Mouse (Mus musculus) embryo, embryonic 10.5 days (tissue): ENCODE data around the gene Snx5.

ENCODE experiments used
- DNase-seq: peaks from one replicate; pipeline ENCODE4 v3.0.0-alpha.2; 2015; ENCODE audit warnings: low spot score

The Snx5 gene

GRCm38 (mm10) chr2:144270507-144271420, at the start of gene Snx5, which contains the start of gene Mgme1:
TSS of gene Snx5 (minus strand) at chr2:144270906.
TSS of gene Mgme1 (plus strand) at chr2:144270663.
- peak; percentile 95 for DNase-seq

DNA sequence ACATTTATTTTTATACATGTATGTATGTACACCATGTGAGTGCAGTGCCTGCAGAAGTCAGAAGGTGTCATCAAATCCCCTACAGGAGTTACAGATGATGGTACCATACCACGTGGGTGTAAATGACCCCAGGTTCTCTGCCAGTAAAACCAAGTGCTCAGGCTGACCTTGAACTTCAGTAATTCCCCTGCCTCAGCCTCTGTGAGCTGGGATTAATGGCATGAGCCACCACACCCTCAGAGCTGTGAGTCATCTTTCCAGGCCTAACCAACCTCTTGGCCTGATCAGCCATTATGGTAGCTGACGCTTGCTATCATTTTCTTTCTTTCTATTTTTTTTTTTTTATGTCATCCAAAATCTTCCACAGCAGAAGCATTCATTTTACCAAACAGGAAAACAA, 40.7 kb upstream of the Snx5 start:
- no peak for DNase-seq

DNA sequence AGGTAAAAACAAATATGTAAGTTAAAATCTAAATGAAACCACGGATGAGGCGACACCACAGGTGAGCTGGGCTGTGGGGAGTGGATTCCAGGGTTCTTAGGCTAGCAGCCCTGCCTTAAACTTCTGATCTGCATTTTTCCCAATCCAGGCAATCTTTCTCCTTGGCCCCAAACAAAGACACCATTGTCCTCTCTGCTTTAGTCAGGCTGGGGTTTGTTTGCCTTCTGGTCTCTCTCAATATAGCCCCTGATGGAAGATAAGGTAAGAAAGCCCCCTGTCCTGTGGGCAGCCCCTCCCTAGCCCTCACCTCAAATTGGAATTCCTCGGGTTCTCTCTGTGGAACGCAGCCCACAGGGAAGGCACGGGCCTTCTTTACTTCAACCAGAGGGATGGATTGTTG, 39.6 kb upstream of the Snx5 start:
- DNase-seq = peak; percentile 26

- DNase-seq = no peak
Measured at GRCm38 (mm10) chr2:144308561-144308960, 37.9 kb upstream of the Snx5 start.

GRCm38 (mm10) chr2:144305721-144306294, 35.1 kb upstream of the Snx5 start:
- DNase-seq = no peak

DNA sequence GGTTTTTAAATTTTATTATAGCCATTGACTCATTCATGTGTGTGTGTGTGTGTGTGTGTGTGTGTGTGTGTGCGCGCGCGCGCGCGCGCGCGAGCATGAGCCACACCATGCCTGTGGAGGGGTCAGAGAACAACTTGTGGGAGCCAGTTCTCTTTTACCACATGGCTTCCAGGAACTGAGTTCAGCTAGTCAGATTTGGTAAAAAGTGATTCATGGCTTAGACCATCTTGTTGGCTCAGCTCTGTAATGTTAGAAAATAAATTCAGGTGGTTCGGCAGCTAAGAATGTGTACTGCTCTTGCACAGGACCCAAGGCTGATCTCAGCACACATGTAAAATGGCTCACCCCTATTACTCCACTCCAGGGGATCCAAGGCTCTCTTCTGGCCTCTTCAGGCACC, 30.4 kb upstream of the Snx5 start:
- no peak for DNase-seq

- DNase-seq = no peak
Measured at GRCm38 (mm10) chr2:144299749-144300669, 29.3 kb upstream of the Snx5 start.

DNA sequence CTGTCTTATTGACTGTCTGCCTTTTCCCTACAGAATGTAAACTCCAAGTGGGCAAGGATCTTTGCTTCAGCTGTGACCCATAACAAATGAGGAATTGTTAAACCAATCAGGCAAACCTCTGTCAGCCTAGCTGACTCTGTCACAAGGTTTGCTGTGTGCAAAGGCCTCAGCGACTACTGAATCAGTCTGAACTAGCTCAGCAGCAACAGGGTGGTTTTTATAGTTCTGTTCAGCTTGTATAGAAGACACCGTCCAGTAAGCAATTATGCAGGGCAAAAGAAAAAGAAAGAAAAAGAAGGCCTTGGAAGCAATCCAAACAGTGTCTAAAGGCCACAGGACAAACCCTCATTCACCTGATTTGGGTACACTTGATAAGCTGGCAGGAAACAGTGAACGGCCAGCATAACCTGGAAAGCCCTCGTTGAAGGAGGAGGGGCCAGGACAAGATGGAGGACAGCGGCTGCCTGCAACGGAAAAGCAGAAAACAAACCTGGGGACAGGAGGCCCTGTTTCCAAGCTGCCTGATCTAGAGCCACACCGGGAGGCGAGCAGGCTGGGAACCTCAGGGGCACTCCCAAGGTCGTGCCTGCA, 24.5 kb upstream of the Snx5 start:
- DNase-seq = no peak

GRCm38 (mm10) chr2:144291600-144292305, 21.0 kb upstream of the Snx5 start:
- no peak for DNase-seq

GRCm38 (mm10) chr2:144290321-144290720, 19.6 kb upstream of the Snx5 start:
- DNase-seq = no peak

GRCm38 (mm10) chr2:144281417-144281816, 10.7 kb upstream of the Snx5 start:
- no peak for DNase-seq

- no peak for DNase-seq
Measured at GRCm38 (mm10) chr2:144280568-144280967, 9.9 kb upstream of the Snx5 start.

DNA sequence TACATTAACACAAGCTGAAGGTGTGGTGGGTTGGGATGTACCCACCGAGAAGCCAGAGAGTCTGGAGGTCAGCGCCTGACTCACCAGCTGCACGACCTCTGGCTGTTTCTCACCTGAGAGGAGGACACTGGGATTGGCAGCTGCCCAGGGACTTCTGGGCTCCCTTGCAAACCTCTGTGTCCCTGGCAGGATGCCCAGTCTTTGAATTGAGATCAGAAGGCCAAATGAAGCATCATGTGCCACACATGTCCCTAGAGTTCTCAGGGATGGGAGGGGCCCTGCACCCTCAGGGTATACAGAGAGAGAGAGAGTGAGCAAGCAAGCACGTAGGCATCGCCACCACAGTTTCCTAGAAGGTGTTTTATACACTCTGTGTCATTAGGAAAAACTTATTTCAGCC, 9.0 kb upstream of the Snx5 start:
- no peak for DNase-seq

DNA sequence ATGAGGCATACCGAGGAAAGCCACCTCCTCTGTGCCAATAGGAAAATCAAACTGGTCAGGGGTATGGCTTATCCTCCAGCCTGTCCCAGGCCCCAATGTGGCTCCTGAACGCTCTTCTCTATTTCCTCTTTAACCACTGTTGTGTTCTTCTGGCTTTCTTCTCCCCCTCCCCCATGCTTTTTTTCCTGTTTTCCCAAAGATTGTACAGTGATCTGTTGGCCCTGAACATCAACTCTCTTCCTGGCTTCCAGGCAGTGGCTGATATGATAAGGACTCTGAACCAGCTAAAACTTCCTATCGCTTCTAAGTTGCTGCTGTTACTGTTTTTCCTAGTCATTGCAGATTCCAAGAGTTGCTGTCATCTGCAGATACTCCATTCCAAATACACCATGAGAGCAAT, 6.2 kb upstream of the Snx5 start:
- no peak for DNase-seq

DNA sequence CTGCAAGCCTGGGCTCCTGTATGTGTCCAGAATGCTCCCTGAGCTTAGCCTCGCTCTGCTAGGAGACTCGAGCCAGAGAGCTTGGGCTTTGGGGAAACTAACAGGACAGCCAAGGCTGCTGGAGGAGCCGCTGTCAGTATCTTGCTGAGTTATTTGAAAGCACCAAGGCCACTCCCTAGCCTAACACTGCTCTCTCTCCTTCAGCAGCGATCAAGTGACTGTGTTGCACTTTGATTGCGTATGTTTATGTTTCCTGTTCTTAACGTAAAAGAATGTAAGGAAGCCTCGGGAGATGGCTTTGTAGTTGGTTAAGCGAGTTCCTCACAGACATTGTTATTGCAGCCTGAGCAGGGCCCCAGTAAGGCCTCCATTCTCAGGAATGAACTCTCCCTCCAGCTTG, 4.0 kb upstream of the Snx5 start:
- DNase-seq = no peak

GRCm38 (mm10) chr2:144272088-144272487, 1.4 kb upstream of the Snx5 start:
- no peak for DNase-seq

DNA sequence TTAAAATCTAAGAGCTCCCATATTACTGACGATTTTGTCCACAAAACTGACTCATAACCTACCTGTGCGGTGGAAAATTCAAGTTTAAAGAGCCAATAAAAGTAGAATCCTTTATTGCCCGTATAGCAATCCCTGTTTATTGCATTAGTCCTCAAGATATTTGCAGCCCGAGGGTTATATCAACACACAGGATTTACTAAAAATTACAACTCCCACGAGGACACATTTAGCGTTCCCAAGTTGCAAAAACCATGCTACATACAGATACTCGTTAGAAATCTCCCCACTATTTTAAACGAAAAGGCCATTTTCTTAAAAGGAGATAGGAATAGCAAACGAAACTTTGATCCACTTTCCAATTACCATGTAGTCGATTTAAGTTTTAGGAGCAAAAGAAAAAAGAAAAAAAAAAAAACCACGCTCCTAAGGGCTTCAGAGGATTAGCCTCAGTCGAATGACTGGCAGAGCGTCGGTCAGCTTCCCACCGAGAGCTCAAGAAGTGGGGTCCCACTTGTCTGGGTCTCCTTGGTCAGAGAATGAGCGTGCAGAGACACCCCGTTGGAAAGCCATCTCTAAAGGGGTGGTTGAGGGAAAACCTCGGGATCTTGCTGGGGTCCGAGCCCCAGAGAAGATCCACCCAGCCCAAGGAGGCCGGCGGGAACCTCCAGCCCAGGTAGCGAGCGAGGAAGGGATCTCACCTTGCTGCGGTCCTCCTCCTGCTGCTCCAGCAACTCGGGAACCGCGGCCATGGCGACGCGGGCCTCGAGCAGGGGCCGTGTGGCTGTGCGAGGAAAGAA, 829 bp downstream of the Snx5 start:
- peak; percentile 64 for DNase-seq

- DNase-seq = peak; percentile 58
Measured at GRCm38 (mm10) chr2:144269306-144269650, 1.4 kb downstream of the Snx5 start.

- DNase-seq = no peak
Measured at GRCm38 (mm10) chr2:144268446-144269305, 2.0 kb downstream of the Snx5 start.

- DNase-seq = no peak
Measured at GRCm38 (mm10) chr2:144267731-144268015, 3.0 kb downstream of the Snx5 start.
